Mouse (Mus musculus): ENCODE results near the gene Crxos.
"Not testable (repeated sequence)": the region's sequence is repeated elsewhere in the genome, so short reads cannot be mapped to it uniquely, and the experiment has no call there.

Gene Crxos

DNA sequence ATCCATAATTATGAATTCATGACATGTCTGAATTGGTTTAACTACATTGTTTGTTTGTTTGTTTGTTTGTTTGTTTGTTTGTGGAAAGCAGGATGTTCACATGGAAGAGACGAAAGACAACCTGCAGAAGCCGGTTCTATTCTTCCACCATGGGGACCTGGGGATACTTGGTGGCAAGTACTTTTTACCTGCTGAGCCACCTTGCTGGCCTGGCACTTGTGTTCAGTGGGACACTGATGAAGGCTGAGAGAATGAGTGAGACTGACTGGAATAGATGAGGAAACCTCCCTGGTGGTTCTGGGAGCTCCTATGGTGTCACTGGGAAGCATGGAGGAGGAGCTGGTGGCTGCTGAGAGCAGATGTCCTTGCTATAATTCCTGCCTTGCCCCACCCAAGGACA is at the start of gene Crxos:
Gene Crxos (plus strand): TSS at position 301 of the 400 bp plus-strand sequence.
- DNase-seq (ENCODE audit: low spot score), result no peak

DNA sequence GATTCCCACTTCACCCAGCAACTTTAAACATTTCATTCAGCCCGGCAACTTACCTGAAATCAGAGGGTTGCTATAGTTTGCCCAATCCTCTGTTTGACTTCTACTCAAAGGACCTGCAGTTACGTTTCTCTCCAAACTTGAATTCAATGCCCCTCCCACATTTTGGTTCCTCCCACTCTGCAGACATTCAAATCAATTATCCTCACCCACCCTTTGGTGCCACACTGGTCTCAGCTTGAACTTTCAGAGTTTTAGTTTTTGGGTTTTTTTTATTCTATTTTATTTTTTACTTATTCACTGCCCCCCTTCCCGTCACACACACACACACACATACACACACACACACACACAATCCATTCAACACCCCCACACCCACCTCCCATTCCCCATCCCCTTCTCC is 42.8 kb upstream of the Crxos start, which contains the start of gene Obox6:
Gene Obox6 (minus strand): TSS at position 101 of the 400 bp plus-strand sequence.
- DNase-seq (ENCODE audit: low spot score), result no peak

DNA sequence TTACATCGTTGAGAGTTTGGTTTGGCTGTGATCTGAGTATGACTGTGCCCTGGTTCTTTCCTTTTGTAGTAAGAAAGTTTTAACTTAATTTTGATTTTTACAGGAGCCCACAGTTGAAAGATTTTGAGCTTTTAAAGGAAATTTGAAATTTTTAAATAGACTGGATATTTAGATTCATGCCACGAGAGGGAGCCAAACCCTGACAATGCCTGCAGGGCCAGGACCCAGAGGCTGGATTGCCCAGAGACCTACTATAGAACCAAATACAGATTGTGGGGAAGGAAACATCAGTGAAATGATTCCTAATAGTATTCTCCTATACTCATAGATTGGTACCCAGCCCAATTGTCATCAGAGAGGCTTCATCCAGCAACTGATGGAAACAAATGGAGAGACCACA is 22.8 kb upstream of the Crxos start:
- no peak for DNase-seq (ENCODE audit: low spot score)

DNA sequence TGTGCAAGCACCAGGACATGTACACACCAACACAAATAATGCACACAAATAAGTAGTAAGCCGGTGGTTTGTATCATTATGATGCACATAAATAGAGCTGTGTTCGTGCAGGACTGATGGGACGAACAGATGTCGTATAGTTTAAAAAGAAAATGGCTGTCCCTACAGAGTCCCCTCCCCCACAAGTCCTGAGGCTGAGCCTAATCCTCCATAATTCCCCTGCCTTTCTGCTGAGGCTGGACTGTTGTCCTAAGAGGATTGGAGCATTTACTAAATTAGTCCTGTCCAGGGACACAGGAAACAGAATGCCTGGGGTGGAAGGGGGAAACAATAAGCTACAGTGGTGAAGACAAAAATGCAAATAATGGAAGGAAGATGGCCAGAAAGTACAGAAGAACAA is 18.3 kb upstream of the Crxos start:
- DNase-seq (ENCODE audit: low spot score), result no peak

DNA sequence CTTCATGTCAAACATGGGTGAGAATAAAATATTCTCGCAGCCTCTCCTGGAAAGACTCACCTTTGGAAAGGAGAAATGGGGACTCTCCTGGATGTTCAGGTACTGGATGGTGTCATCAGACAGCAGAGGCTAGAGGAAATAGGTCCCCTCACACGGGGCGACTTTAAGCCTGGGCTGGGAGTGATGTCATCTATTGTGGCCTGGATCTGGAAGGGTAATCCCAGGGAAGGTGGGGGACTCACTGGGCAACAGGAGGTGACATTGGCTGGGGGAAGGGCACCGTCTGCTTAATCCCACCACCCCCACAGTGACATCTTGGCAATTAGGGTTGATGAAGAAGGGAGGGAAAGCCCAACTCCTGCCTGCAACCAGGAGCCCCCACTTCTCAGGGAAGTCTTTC is 2.7 kb upstream of the Crxos start, which contains the start of gene Crx:
Gene Crx (minus strand): TSS at position 213 of the 400 bp plus-strand sequence.
- no peak for DNase-seq (ENCODE audit: low spot score)

DNA sequence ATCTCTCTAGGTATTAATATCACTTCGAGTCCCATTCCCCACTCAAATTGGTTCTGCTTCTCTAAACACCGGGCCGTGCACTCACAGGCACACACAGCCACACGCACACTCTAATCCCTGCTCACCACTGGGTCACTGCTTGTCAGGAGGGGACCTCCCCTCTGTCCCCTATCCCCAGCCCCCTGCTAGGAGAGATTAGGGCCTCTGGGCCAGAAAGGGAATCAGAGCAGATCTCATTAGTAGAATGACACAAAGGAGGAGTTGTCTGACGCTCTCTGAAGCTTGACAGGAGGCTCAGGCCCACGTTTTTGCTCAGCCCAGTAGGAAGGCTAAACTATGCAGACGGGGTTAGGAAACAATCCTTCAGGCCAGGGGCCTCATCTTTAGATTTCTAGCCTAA is 1.0 kb upstream of the Crxos start:
- DNase-seq (ENCODE audit: low spot score), result no peak

DNA sequence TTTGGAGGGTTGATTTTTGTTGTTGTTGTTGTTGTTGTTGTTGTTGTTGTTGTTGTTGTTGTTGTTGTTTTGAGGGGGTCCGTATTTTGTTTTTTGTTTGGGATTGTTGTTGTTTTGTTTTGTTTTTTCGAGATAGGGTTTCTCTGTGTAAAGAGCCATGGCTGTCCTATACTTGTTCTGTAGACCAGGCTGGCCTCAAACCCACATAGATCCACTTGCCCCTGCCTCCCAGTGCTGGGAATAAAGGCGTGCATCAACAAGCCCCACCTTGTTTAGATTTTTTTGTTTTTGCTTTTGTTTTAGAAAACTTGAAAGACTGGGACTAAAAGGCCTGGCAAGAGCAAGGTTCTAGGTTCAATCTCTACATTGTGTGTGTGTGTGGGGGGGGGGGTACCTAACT is 586 bp upstream of the Crxos start:
- DNase-seq (ENCODE audit: low spot score), result no peak

DNA sequence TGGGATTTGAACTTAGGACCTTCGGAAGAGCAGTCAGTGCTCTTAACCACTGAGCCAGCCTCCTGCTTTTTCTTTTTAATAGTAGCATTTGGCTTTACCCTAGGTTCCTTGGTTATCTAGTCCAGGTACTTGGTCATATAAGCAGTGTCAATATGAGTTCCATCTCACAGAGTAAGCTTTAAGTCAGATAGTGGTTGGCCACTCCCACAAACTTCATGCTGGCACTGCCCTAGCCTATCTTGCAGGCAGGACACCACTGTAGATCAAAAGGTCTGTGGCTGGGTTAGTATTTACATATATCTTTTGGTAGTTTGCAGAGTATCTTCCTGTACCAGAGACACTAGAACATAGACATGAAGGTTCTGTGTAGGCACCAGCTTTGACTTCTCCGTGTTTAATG is 1.7 kb downstream of the Crxos start:
- DNase-seq (ENCODE audit: low spot score), result no peak

DNA sequence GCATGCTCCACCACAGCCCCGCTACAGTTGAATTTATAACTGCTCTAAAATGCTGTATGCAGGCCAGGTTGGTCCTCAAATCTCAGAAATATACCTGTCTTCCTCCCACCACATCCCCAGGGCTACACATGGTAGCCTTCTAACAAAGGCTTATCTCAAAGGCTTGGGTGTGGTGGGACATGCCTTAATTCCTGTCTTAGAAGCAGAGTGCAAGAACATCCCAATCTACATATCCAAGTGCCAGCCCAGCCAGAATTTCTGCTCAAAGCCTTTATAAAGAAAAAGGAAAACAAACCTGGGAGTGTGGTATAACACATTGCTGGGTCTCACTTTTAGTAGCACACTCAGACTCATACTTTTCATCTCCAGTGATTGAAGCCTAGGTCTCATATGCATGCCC is 11.8 kb downstream of the Crxos start:
- DNase-seq (ENCODE audit: low spot score), result no peak

DNA sequence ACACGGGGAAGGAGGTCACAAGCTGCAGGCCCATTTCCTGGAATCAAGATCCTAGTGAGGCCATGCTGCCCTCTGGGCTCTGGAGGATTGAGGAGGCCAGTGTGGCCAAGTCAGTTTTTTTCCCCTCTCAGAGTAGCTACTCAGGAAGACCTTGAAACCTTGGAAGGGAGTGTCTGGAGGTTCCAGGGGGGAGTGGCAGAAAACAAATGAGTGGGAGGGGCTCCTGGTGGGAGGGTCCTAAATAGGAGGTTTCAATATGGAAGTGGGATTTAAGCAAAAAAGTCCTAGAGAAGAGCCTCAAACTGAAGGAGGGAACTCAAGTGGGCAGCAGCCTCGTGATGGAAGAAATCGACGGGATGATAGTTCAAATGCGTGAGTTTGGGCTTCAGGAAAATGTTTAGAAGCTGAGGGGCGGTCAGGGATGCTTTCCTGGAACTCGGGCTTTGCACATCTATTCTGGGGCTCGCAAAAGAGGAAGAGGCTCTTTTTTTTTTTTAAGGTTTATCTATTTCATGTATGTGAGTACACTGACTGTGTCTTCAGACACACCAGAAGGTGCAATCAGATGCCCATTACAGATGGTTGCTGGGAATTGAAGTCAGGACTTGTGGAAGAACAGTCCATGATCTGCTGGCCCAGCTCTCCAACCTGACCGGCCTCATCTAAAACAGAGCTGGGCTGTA is 19.1 kb downstream of the Crxos start:
- no peak for DNase-seq (ENCODE audit: low spot score)

DNA sequence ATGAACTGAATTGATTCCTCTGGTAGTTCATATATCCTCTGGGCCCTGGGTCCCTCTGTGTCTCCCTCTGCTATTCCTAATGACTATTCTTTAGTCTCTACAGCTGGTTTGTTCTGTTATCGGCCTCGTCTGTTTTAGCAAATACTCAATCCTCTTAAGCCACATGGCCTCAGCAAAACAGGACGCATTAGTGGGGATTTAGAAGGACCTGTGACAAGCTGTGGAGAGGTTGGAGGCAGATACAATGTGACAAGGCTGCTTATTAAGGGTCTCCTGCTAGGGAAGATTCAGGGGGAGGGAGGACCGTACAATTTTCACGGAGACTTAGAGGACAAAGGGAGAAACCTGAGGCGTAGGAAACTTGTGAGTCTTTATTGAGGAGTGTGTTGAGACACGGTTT is 23.4 kb downstream of the Crxos start:
- DNase-seq (ENCODE audit: low spot score), result no peak

DNA sequence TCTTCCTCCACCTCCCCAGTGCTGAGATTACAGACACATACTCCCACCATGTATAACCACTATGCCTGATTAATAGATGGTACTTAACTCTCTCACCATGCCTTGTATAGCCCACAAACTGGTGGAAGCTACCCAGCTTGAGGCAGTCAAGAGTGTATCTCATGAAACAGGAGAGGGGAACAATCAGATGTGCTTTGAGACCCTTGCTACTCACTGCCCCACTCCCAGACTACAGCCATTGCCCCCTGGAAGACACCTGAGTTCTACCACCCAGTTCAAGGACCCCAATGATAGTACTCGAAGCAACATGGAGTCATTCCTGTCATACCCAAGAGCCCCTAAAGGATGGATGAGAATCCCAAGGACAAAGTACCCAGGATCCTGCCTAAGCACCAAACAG is 24.2 kb downstream of the Crxos start:
- no peak for DNase-seq (ENCODE audit: low spot score)

DNA sequence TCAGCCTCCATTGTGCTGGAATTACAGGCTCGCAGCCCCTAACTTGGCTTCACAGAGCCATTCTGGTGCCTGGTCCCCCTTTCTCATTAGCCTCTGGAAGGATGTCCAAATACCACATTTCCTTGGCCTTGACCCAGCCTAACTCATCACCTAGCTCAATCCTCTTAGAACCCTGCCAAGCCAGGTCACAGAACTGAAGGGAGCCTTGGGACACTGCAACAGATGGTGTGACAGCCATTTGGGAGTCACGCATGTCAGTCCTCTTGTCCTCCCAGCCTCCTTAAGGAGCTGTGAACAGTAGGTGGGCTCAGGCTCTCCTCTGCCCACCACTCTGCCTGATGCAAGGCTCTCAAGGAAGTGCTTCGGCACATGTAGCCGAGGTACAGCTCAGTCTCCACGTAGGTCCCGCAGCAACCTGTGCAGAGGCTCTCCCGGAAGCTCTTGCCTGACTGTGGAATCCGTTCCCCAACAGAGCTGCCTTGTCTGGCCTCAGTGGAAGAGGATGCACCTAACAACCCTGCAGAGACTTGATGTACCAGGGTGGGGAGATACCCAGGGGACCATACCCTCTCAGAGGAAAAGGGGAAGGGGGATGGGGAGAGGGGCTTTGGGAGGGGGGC is 25.7 kb downstream of the Crxos start:
- DNase-seq (ENCODE audit: low spot score), result no peak

DNA sequence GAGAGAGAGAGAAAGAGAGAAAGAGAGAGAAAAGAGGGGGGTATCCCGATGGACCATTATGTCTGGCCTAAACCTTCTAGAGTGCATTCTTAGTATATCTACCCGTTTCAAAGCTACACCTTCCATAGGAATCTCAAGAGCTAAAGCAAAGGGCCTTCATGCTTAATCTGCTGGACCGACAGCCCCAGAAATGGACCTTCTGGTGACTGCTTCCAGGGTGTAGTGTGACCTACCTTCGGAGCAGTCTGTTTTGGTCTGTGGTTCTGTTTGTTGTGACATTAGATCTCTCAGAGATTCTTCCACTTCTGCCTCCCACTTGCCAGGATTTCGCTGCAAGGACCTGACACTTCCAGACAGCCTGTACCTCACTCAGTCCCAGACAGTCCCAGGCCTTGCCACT is 28.1 kb downstream of the Crxos start:
- DNase-seq (ENCODE audit: low spot score), result no peak

DNA sequence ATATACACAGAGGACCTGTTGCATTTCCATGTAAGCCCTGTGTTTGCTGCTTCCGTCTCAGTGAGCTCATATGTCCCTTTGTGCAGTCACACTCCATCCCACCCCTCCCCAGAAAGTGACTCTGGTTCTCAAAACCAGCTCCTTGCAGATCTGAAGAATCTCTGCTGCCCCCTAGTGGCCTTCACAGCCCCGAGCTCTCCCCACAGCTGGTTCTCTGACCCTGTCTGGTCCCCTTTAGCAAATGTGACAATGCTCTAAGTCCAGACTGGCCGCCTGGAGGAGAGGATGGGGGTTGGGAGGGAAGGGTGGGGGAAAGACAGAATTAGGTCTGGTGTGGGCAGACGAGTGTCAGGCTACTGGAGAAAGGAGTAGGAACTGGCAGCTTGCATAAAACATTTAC is 29.8 kb downstream of the Crxos start:
- DNase-seq (ENCODE audit: low spot score), result peak; percentile 59

DNA sequence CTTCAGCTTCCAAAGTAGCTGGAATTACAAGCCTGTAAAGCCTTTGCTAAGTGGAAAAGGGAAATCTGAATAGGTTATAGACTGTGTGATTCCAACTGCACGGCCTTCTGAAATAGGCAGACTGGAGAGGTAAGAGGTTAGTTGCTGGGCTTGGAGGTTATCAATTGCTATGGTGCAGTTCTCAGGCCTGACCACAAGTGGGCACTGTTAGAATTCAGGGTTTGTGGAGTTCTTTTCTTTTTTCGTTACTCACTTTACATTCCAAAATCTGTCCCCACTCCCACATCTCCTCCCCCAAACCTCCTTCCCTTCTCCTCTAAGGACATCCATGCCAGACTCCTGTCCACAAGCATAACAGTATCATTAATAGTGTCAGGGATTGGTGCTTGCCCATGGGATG is 31.8 kb downstream of the Crxos start:
- peak; percentile 41 for DNase-seq (ENCODE audit: low spot score)

DNA sequence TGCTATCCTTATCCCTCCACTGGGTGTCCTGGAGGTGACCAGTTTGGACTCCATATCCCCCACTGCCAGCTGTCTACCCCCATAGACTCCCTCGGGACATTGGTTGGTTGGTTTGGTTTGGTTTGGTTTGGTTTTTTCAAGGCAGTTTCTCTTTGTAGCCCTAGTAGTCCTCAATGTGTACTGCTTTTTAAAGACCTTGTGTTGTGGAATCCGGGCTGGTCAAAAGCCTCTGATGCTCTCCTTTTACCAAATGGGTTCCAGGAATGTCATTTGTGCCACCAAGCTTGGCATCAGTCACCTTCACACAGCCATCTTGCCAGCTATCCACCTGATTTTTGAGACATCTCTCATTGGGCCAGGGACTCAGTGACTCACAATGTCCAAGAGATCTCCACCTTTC is 32.3 kb downstream of the Crxos start:
- DNase-seq (ENCODE audit: low spot score), result no peak

DNA sequence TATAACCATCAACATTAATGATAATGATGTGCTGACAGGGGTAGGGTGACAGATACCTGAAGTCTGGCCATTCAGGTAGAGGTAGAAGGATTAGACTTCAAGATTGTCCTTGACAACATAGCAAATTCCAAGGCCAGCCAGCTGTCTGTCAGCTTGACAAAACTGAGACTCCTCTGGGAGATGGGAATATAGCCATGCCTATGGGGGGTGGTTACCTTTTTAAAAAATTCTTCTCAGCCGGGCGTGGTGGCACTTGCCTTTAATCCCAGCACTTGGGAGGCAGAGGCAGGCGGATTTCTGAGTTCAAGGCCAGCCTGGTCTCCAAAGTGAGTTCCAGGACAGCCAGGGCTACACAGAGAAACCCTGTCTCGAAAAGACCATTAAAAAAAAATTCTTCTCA is 33.3 kb downstream of the Crxos start:
- not testable (repeated sequence) for DNase-seq (ENCODE audit: low spot score)

DNA sequence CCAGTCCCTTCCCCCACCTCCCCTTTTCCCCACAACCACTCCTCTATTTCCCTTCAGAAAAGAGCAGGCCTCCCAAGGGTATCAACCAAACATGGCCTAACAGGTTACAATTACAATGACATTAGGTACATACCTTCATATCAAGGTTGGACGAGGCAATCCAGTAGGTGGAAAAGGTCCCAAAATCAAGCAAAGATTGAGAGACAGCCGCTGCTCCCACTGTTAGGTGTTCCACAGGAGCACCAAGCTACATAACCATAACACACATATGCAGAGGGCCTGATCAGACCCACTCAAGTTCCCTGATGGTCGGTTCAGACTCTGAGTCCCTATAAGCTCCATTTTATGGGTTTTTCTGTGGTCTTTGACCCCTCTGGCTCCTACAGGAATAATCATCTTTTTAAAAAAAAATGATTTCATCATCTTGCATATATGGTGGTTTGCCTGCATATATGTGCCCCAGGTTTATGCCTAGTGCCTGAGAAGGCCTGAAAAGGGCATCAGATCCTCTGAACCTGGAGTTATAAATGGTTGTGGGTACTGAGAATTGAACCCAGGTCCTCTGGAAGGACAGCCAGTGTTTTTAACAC is 33.8 kb downstream of the Crxos start:
- DNase-seq (ENCODE audit: low spot score), result no peak

DNA sequence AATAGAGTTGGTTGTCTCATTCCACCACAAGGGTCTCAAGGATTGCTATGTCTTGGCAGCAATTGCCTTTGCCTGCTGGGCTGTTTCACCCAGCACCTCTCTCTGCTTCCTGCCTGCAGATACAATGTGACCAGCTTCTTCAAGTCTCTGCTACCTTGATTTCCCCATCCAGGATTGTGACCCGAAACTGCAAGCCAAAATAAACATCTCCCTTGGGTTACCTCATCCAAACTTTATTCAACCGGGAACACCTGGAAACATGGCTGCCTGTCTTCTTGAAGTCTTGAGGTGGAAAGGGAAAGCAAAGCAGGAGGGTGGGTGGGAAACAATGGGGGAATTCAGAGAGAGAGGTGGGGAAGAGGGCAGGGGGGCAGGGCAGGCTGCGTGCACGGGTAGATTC is 34.6 kb downstream of the Crxos start:
- DNase-seq (ENCODE audit: low spot score), result no peak

DNA sequence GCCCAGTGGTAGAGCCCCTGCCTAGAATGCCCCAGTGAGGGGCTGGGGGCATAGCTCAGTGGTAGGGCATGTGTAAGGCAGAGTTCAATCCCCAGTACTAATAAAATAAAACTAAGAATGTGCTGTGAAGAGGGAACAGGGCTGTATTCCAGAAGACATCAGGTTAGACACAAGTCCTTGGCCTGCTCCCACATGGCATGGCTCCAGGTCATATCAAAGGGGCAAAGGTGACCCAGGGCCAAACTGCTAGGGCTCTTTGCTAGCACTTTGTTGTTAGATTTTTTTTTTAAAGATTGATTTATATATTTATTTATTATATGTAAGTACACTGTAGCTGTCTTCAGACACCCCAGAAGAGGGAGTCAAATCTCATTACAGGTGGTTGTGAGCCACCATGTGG is 36.0 kb downstream of the Crxos start:
- no peak for DNase-seq (ENCODE audit: low spot score)

DNA sequence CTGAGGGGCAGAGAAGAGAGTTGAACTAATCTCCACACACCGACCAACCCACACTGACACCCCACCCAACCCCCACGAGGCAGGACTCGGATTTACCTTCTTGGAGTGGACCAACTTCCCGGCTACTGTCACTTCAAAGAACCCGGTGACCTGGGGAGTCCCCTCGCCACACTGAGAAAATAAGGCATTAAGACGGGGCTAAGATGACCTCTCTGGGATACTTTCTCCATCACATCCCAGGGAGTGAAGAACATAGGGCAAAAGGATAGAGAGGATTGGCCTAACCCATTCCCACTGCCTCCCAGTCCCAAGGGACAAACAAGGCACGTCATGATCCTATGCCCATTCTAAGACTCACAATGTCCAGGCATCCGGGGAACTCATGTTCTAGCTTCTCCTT is 37.5 kb downstream of the Crxos start:
- DNase-seq (ENCODE audit: low spot score), result no peak

DNA sequence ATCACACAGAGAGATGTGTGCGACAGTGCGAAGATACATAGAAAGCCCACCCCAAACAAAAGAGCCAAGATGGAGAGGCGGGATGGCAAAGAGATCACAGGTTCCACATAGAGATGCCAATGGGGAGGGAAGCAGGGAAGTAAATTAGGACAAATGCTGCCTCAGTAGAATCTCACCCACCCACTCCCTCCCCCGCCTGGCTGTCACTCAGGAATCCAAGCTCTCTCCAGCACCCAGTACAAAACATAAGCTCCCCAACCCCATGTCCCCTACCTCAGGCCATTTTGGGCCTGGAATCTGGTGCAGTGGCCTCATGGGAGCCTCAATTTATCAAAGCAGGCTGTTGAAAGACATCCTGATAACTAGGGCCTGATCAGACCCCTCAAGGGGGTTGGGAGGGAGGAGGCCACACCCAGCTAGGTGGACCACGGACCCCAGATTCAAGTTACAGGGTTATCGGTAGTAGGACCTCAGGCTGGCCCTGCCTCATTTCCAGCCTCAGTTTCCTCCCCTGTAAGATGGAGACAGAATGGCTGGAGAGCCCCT is 38.3 kb downstream of the Crxos start:
- no peak for DNase-seq (ENCODE audit: low spot score)

All from lung, postnatal 25 days (tissue).